Mouse (Mus musculus): ENCODE measurements around the gene Gm26920. TPM values are rescaled to one million over a fixed set of nuclear protein-coding genes. Genes with fewer than 3 reads are reported as not detected.

Gm26920 gene
- polyA plus RNA-seq (2015; fragmentation: Nextera tagmentation; extraction: Ambion mirVana): 1.3 TPM in 1 of 2 replicates, not detected in the other

DNA sequence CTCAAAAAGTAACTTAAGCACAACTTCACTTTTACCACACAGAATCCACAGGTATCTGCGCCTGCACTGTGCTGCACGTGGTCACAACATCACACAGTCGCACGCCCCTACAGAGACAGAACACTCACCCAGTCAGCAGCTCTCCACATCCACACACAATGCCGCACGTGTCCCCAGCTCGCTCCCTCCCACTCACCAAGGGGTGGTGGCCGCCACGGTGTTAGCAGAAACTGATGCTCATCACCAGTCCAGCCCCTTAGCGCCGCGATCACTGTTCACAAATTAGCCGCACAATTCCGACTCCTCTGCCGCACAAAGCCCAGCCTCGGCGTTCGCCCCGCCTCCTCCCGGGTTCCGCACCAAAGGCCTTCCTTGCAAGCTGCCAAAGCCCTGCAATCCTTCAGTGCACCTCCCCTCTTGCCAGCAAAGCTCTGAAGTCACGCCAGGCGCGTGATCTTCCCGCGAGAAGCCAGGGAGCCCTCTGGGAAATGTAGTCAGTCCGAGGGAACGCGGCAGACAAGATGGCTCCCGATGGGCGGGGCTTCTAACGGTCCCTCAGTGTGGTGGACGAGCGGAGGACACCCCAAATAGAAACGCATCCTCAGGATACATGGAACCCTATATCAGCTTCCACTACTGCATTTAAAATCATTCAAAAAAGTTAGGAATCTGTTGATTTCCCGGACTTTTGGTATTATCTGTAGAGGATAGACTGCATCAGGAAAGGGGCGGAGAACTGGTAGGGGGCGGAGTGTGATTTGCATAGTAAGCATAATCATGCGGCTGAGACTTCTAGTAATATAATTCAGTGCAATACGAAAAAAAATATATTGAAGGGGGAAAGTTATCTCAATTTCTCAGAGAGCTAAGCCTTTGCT is at the start of gene Gm26920, which contains the start of gene Zfp566:
TSS of gene Gm26920 (minus strand) at position 319 of the 878 bp plus-strand sequence.
TSS of gene Zfp566 (minus strand) at position 436 of the 878 bp plus-strand sequence.

DNA sequence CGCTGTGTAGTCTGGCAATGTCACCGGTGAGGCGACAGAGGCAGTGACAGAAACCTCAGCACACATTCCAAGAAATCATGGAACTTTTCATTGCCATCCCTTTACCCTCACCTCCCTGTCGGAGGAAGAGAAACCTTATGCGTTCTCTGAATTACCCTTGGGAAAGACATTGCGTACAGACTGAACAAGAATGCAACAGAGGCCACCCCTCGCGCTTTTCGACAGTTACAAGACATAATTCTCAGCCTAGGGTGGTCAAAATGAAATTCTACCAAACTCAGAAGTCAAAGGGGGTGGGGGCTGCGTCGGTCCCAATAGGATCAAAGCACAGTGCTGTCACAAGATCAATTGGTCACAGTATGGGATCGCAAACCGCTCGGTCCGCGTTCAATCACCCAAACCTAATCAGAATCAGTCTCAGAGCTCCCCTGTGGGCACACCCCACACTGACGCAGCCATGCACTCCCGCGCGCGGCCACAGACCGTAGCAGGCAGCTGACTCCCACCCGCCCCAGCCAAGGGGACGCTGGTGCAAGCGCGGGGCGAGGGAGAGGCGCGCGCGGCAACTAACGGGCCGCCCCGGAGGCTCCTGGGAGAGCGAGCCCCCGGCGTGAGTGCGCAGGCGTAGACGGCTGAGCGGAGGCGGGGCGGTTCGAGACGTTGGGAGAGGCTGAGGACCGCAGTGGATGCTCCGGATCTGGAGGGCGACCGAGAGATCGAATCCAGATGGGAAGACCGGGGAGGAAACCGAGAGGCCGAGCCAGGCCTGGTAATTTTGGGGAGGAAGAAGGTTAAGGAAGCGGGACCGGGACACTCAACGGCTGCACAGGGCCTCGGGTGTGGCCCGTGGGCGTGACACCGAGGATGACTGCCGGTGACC is 31.3 kb upstream of the Gm26920 start, which contains the start of gene Zfp382:
TSS of gene Zfp382 (plus strand) at position 635 of the 880 bp plus-strand sequence.

DNA sequence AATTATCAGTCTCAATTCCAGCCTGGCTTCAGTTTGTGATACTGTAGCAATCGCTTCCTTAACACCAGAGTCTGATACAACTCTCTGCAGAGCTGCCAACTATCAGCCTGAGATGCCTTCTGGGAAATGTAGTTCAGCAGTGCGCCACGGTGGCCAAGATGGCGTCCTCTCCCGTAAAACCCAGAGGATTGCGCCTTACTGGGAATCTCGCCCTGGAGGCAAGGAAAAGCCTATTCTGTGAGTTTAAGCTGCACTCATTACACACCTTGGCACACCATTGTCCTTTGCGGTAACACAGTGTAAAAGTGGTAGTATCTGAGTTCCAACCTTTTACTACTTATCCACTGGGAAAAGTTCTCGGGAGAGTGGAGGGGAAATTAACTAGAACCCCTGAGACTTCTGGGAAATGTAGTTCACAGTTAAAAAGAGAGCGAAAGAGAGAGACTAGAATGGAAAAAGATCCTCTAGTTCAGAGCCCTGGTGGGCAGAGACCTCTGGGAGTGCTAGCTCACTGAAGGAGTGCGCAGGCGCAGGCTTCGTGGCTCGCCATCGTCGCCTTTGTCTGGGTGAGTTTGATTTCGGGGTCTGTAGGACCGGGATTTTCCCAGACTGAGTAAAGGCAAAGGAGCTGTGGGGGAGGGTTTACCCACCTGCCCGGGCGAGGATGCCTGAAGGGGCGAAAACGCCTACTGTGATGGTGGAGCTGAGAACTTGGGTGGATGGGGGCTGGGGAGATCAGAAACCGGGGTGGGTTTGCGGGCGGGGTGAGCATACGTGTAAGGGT is 4.6 kb upstream of the Gm26920 start, which contains the start of gene Zfp260:
TSS of gene Zfp260 (plus strand) at position 132 of the 784 bp plus-strand sequence.

DNA sequence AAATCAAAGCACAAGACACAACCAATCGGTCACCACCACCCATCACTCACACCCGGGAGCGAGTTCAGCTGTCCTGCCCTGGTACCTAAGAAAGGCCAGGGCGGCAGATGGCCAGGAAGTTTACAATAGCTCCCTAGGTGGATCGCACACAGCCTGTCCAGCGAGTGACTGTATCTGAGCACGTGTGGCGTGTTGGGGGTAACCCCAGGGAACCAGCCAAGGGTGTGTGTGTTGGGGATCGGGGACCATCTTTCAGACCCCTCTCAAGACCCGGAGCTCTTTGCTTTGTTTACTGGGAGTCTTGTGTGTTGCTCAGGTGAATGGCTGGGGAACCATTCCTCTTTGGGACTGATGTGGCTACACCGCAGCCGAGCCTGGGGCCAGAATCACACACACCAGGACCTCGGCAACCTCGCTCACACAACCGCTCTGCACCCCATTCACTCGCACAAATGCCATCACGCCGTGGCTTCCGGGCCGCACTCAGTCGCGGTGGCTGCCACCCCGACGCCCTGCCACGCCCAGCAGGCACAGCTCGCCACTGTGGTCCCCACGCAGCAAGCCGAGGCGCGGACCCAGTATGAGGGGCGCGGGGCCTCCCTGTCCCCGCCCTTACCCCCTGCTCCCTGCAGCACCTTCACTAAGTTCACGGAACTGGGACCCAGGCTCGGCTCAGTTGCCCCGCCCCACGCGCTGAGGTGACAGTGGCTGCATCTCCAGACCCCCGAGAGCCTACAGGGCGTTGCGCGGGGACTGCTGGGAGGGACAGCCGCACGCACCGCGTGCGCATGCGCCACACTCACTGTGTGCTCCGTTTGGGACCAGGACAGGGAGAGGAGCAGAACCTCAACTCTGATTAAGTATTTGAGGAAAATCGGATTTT is 17.8 kb downstream of the Gm26920 start, which contains the start of gene Zfp82:
TSS of gene Zfp82 (minus strand) at position 755 of the 883 bp plus-strand sequence.

DNA sequence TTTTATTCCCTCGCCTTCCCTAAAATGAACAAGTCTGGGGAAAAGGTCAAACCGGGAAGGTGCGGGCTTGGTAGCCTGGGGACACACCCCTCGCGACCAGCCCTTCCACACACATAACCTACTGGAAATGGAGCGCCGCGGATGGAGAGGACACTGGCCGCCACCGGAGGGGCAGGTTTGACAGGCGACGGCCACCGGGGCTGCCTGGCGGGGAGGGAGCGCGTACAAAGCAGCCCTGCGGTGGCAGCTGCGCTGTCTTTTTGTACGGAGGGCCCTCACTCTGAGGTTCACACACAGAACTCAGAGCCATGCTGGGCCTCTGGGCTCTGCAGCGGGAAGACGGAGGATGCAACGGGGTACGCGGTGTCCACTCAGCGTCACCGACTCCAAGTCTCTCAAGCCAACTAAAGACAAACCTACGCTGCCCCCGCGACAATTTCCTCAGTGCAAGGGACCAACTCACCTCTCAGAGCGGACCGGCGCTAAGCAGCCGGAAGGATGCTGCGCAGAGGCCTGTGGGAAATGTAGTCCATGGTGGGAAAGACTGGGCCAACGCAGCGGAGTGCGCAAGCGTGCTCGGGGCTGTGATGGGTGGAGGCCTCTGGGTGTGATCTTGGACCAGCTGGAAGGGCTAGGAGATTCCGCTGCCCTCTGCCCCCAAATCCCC is 39.2 kb downstream of the Gm26920 start, which contains the start of gene Zfp14:
TSS of gene Zfp14 (minus strand) at position 499 of the 667 bp plus-strand sequence.

Small RNA genes lying within 50 kb of the gene (microRNA-seq; reads per million reads assigned to microRNA genes)
- gene Gm23368: not detected

Other genes starting within 250 kb of the Gm26920 start
- gene Zfp940, start 236.7 kb downstream of the Gm26920 start, polyA plus RNA-seq (2015; fragmentation: Nextera tagmentation; extraction: Ambion mirVana): 9.0 and 10.2 TPM in 2 replicates
- gene Zfp420, start 230.4 kb downstream of the Gm26920 start, polyA plus RNA-seq (2015; fragmentation: Nextera tagmentation; extraction: Ambion mirVana): 13.2 and 14.1 TPM in 2 replicates
- gene Zfp27, start 183.8 kb downstream of the Gm26920 start, polyA plus RNA-seq (2015; fragmentation: Nextera tagmentation; extraction: Ambion mirVana): 9.3 and 9.5 TPM in 2 replicates
- 3.9 and 4.0 TPM in 2 replicates for gene Zfp383, start 182.2 kb downstream of the Gm26920 start, polyA plus RNA-seq (2015; fragmentation: Nextera tagmentation; extraction: Ambion mirVana)
- gene Zfp74, start 136.3 kb downstream of the Gm26920 start, polyA plus RNA-seq (2015; fragmentation: Nextera tagmentation; extraction: Ambion mirVana): 14.1 and 18.0 TPM in 2 replicates
- gene Zfp568, start 106.5 kb downstream of the Gm26920 start, polyA plus RNA-seq (2015; fragmentation: Nextera tagmentation; extraction: Ambion mirVana): 3.5 and 3.8 TPM in 2 replicates
- gene Zfp14, start 39.0 kb downstream of the Gm26920 start, polyA plus RNA-seq (2015; fragmentation: Nextera tagmentation; extraction: Ambion mirVana): 7.7 and 8.9 TPM in 2 replicates
- 6.1 and 7.4 TPM in 2 replicates for gene Zfp82, start 17.5 kb downstream of the Gm26920 start, polyA plus RNA-seq (2015; fragmentation: Nextera tagmentation; extraction: Ambion mirVana)
- gene Zfp566, start 117 bp upstream of the Gm26920 start, polyA plus RNA-seq (2015; fragmentation: Nextera tagmentation; extraction: Ambion mirVana): 14.9 and 16.5 TPM in 2 replicates
- gene Zfp260, start 4.4 kb upstream of the Gm26920 start, polyA plus RNA-seq (2015; fragmentation: Nextera tagmentation; extraction: Ambion mirVana): 43.7 and 49.3 TPM in 2 replicates
- gene Zfp382, start 31.5 kb upstream of the Gm26920 start, polyA plus RNA-seq (2015; fragmentation: Nextera tagmentation; extraction: Ambion mirVana): 13.8 and 20.1 TPM in 2 replicates
- gene Zfp146, start 79.3 kb upstream of the Gm26920 start, polyA plus RNA-seq (2015; fragmentation: Nextera tagmentation; extraction: Ambion mirVana): 7.4 and 8.8 TPM in 2 replicates
- 5.8 and 7.4 TPM in 2 replicates for gene Cox7a1, start 93.7 kb upstream of the Gm26920 start, polyA plus RNA-seq (2015; fragmentation: Nextera tagmentation; extraction: Ambion mirVana)
- gene Capns1, start 108.4 kb upstream of the Gm26920 start, polyA plus RNA-seq (2015; fragmentation: Nextera tagmentation; extraction: Ambion mirVana): 112 and 118 TPM in 2 replicates
- gene Polr2i, start 141.5 kb upstream of the Gm26920 start, polyA plus RNA-seq (2015; fragmentation: Nextera tagmentation; extraction: Ambion mirVana): 188 and 198 TPM in 2 replicates
- 477 and 510 TPM in 2 replicates for gene Tbcb, start 141.9 kb upstream of the Gm26920 start, polyA plus RNA-seq (2015; fragmentation: Nextera tagmentation; extraction: Ambion mirVana)
- not detected in 2 replicates for gene Ovol3, start 145.3 kb upstream of the Gm26920 start, polyA plus RNA-seq (2015; fragmentation: Nextera tagmentation; extraction: Ambion mirVana)
- gene Thap8, start 189.7 kb upstream of the Gm26920 start, polyA plus RNA-seq (2015; fragmentation: Nextera tagmentation; extraction: Ambion mirVana): 0.57 and 0.79 TPM in 2 replicates
- gene Wdr62, start 190.0 kb upstream of the Gm26920 start, polyA plus RNA-seq (2015; fragmentation: Nextera tagmentation; extraction: Ambion mirVana): 3.5 TPM in 2 replicates
- 106 and 124 TPM in 2 replicates for gene Clip3, start 201.3 kb upstream of the Gm26920 start, polyA plus RNA-seq (2015; fragmentation: Nextera tagmentation; extraction: Ambion mirVana)
- gene Alkbh6, start 218.3 kb upstream of the Gm26920 start, polyA plus RNA-seq (2015; fragmentation: Nextera tagmentation; extraction: Ambion mirVana): 129 and 146 TPM in 2 replicates
- gene Syne4, start 224.4 kb upstream of the Gm26920 start, polyA plus RNA-seq (2015; fragmentation: Nextera tagmentation; extraction: Ambion mirVana): 12.1 and 14.5 TPM in 2 replicates
- not detected in 2 replicates for gene E130208F15Rik, start 231.3 kb upstream of the Gm26920 start, polyA plus RNA-seq (2015; fragmentation: Nextera tagmentation; extraction: Ambion mirVana)
- 20.0 and 20.8 TPM in 2 replicates for gene Sdhaf1, start 233.5 kb upstream of the Gm26920 start, polyA plus RNA-seq (2015; fragmentation: Nextera tagmentation; extraction: Ambion mirVana)

All from neural tube, postnatal 0 days (tissue).